Mouse (Mus musculus) c-Kit-negative CD71-positive TER-119-positive erythroid progenitor cells, embryonic 14.5 days (primary cell): ENCODE results near the gene Morf4l1.

Source experiments
- DNase-seq: peaks from one replicate; pipeline ENCODE4 v3.0.0-alpha.2; 2013; ENCODE audit warnings: low read depth, low spot score

Morf4l1 gene

DNA sequence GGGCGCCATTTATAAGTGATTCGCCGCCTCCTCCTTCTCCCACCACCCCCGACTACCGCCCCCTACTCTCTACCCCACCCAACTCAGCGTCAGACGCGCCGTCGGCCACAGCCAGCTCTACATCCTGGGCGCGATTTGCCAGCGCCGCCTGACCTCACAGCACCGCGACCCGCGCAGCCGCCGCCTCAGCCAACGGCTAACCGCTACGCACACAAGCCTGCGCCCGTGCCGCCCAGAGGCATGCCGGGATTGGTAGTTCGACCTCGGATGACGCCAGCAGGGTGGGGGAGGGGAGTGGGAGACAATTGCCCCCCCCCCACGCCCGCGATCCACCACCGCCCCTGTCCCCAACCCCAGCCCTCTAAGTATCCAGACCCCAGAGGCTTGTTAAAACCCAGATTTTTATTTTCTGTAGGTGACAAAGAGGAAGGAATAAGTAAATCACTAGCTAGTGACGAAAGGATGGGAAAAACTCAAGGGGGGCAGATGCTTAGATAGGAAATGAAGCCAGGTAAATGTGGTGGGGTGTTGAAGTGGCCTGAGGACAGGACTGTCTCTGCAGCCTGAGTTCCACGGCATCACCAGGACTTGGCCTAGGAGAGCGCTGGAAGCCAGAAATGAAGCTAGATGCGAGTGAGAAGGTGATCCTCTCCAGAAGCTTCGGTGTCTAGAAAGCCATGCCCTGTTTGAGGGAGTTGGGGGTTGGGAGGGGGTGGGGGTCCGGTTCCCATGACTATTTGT lies at the start of gene Morf4l1:
TSS of gene Morf4l1 (minus strand) at position 208 of the 741 bp plus-strand sequence.
- peak; percentile 81 for DNase-seq

GRCm38 (mm10) chr9:90163749-90164095 lies 49.1 kb upstream of the Morf4l1 start:
- DNase-seq = no peak

- no peak for DNase-seq
Measured at GRCm38 (mm10) chr9:90162926-90163748, 48.6 kb upstream of the Morf4l1 start, which contains the start of gene Adamts7. Gene Adamts7, plus strand, starts transcription at chr9:90163069.

GRCm38 (mm10) chr9:90162243-90162925 lies 47.8 kb upstream of the Morf4l1 start:
- no peak for DNase-seq

DNA sequence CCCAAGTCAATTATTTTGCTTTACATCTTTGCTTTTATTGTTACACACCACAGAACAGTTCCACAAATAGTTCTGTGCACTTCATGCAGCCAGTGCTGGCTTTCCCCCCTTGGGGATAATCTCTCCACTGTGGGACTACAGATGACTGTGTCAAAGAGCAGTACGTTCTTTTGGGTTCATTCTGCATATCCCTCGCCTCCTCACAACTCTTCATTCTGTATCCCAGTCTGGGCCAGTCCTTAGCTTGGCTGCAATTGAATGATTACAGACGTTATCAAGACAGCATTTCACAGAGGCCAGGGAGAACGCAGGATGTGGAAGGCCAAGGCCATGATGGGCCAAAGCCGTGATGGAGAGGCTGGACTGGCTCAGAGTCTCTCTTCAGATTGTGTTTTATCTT lies 32.3 kb upstream of the Morf4l1 start:
- DNase-seq = no peak

GRCm38 (mm10) chr9:90145788-90146187 lies 31.2 kb upstream of the Morf4l1 start:
- no peak for DNase-seq

DNA sequence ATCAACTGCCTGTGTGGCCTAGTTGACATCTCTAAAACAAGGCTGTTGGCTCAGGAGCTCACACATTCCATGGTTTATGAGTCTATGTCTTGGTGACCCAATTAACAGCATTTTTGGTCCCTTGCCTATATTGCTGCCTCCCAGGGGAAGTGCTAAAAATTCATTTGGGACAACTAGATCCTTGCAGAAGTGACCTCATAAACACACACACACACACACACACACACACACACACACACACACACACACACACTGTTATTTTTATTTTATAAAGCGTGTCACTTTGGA lies 22.0 kb upstream of the Morf4l1 start:
- no peak for DNase-seq

DNA sequence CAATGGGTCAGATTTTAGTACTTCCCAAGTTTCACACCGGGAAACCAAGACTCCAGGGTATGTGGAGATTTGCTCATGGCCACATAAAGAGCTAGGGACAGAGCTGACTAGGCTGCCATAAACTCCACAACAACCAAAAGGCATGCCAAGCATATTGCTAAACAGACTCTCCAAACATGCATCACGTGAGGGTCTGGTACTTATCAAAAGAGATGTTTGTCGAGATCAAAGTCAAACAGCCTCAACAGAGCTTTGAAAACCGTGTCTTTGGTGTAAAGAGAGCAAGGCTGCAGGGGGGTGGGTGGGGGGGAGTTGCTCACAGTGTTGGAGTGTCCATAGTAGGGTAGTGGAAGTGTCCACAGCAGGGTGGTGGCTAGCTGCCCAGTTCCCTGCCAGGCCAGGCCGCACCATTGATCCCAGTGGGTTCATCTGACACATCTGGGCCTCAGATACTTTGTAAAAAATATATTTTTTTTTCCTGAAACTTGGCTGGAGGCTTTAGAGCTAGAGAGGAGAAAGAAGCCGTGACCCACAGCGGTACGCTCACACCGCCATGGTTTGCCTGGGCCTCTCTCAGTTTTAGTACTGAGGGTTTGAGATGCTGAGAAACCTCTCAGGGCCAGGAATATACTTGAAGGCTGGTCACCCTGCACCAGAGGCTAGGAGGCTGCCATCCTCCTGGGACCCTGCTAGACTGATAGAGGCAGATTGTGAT lies 21.5 kb upstream of the Morf4l1 start:
- DNase-seq = no peak

DNA sequence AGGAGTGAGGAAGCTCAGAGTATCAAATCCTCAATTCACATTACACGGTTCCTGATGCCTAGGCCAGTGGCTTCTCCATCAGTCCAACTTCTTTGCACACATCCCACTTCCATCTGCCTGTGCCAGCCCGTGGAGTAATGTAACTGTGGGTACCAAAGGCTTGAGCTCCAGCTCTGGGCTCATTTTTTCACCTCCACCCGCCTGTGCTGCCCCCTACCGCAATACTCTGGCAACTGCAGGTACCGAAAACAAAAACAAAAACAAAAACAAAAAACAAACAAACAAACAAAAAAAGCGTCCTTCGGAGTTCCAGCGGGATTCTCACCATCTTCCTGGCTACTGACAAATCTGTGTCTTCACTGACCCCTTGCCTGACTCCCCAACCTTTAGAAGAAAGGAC lies 20.9 kb upstream of the Morf4l1 start:
- DNase-seq = no peak

DNA sequence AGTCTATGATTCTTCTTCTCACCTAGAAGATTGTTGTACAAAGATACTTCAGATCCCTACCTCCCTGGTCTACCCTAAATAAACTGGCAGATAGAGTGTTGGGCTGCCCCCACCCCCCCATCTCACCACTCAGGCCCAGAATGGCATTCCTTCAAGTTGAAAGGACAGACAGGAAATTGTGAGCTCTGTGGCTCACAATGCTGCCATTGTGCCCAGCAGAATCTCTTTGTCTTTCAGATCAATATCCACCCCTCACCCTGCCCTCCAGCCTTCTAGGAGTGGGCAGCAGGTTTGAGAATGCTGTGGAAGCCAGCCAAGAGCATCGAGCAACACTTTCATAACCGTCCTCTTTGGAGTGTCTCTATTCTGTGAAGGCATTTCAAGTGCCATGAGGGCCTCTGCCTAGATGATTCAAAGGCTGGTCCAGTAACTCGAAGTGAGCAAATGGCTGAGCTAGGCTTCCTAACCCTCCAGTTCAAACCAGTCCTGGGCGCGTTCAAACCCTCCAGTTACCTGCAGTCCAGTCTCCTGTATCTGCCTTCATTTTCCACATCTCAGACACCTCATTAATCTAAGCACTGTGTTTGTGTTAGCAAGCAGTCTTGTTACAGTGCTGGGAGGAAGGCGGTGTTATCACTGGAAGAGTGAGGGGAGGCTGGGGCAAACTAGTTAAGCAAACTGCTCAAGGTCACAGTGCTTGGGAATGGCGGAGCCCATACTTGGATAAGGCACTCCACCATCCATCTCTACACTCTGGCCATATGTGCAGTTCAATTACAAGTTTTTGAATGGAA lies 19.2 kb upstream of the Morf4l1 start:
- no peak for DNase-seq

DNA sequence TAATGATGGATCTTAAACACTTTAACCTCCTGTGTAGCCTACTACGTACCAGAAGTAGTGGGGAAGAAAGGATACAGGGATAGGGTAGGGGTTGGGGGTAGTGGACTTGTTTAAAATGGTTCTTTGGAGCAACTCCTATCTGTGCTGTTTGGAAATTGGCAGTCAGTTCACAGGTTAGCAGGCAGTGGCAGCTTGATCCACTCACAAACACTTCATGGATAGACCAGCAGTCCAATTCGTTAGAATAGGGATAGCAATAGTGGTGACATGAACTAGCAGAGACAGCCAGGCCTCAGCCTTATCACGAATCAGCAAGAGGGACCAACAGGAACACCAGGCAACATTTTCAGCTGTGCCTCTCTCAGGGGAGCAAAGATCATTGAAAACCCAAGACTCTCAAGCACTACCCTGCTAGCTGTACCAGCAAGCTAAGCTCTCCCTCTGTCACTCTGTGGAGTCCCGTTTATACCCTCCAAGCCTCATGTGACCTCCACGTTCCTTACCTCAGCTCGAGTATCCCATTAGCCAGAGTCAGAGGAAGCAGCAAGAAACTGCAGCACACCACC lies 14.1 kb upstream of the Morf4l1 start:
- no peak for DNase-seq

GRCm38 (mm10) chr9:90127146-90127545 lies 12.6 kb upstream of the Morf4l1 start:
- DNase-seq = no peak

- DNase-seq = peak; percentile 63
Measured at GRCm38 (mm10) chr9:90126260-90127010, 11.9 kb upstream of the Morf4l1 start.

DNA sequence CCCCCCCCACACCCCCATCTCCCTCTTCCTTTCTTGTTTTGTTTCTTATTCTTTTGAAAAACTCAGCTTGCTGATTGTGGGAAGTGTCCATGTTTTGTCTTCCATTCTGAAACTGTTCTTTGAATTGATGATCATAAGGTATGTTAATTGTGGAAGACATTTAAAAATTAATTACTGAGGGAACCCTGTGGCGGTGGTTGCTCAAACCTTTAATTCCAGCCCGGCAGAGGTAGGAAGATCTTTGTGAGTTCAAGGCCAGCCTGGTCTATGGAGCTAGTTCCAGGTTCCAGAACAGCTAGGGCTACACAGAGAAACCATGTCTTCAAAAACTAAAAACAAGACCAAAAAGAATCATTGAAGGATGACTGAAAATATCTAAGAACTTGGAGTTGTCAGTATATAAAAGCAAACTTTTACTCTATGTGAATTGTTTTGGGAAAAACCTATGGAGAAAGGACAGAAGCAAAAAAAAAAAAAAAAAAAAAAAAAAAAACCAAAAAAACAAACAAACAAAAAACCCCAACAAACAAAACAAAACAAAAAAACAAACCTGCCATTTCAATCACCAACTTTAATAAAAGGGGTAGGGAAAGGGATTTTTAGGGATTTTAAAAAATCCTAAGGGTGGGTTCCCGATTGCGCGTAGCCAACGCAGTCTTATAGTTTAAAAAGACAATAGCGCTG lies 11.0 kb upstream of the Morf4l1 start:
- DNase-seq = no peak

DNA sequence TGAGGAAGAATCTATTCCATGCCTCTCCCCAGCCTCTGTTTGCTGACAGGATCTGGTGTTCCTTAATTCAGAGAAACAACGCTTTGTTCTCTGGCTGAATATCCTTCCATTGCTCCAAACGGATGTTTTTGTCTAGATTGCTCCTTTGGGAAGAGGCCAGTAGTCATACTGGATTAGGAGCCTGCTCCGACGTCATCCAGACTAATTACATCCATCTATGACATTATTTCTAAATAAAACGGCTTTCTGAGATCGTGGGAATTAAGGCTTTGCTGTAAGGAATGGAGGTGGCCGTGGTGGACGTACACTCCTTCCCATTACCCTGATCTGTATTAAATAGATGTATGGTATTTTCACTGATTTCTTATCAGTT lies 10.3 kb upstream of the Morf4l1 start:
- DNase-seq = no peak

- no peak for DNase-seq
Measured at GRCm38 (mm10) chr9:90124156-90124872, 9.7 kb upstream of the Morf4l1 start.

DNA sequence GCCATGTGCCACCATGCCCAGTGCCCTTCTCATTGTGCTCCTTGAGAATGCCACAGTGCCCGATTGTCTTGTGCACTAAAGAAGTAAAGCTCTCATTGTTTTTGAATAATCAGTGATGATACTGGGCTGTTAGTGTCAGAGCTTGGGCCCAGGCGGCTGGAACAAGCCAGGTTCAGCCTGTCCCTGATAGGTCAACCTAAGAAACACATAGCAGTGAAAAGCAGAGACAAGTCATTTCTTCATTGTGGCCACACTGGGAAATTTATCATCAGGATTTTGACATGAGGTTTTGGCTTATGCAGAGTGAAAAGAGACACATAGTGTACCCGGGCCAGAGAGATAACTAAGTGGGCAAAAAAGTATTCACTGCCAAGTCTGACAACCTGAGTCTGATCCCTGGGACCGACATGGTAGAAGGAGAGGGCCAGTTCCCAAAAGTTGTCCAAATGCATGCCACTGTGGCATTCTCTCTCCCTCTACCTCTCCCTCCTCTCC lies 7.7 kb upstream of the Morf4l1 start:
- DNase-seq = no peak

DNA sequence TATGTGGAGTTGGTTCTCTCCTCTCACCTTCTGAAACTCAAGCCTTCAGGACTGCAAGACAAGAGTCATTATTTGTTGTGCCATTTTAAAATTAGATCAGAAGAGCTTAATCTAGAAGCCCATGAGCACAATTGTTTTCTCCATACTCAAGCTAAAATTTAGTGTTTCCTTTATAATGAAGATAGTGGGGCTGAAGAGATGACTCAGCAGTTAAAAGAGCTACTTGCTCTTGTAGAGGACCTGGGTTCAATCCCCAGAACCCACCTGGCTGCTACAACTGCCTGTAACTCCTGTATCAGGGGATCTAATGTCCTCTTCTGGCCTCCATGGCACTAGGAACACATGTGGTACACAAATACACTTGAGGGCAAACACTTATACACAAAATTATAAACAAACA lies 2.7 kb upstream of the Morf4l1 start:
- no peak for DNase-seq

DNA sequence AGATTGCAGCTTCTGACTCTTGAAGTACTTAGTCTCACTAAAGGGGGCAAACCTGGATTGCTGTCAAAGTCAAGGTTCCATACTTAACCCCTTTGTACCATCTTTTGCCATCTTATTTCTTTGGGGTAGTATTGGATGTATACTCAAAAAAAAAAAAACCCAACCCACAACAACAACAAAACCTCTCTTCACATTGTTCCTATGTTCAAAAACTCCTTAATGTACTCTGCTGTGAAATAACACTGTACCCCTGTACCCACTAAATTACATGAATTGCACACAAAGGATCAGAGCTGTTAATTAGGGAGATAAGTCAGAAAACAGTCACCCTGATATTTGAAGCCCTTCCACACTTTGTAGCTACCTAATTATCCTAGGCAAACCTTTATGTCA lies 730 bp upstream of the Morf4l1 start:
- DNase-seq = no peak
